Mouse (Mus musculus) erythroid progenitor cell, adult 5-6 weeks (primary cell): ENCODE results near the gene Itk. TPM values are rescaled to one million over a fixed set of nuclear protein-coding genes. Genes with fewer than 3 reads are reported as not detected.

Experiments
- ATAC-seq: replicated peaks from 2 replicates; pipeline ENCODE4 v1.8.0; 2016; ENCODE audit warnings: moderate number of reproducible peaks, mild to moderate bottlenecking, moderate TSS enrichment, inconsistent platforms; ENCODE audit not compliant: poor library complexity, low FRiP score, severe bottlenecking
- total RNA-seq, 2 experiments: library from RNA; stranded (forward) in 1 of 2; stranded (reverse) in 1 of 2; fragments of 150-400 nt in 1 of 2; fragments of 186-747, 209-891 nt in 1 of 2; gene quantifications; 2 replicates each; pipeline versions ENCODE4 v1.2.3 to v1.2.4; 2015 to 2017; ENCODE audit warnings: low replicate concordance in 2 of 2

Itk gene
- total RNA-seq, 2 experiments from 2014 or later = 2.9 to 5.0 TPM

DNA sequence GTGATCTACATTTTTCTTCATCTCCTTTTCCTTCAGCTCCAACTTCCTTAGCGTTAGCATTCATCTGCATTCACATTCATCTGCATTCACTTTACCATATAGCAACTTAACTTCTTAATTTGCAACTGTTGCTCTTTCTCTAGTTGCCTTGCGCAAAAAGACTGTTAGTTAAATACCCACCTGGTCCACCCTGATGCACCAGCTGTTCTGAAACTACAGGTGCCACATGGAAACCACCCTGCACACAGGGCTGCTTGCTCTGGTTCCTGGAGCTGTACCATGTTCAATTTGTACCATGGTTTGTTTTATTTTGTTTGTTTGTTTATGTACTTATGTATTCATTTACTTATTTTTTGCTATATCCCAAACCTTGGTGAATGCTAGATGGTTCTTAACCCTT, 6.4 kb upstream of the Itk start:
- no peak for ATAC-seq

DNA sequence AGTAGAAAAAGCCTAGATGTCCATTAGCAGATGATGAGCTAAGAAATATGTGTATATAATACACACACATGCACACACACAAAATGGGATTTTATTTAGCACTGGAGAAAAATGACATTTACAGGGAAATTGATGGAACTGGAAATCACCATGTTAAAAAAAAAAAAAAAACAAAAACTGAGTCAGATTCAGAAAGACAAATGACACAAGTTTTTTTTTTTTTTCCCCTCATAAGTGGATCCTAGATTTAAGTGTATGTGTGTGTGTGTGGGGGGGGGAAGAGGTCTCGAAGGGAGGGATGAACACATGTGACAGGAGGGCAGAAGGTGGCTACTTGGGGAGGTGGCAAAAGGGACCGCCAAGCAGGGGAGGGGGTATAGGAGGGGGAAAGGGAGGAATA, 5.8 kb upstream of the Itk start:
- ATAC-seq = no peak

DNA sequence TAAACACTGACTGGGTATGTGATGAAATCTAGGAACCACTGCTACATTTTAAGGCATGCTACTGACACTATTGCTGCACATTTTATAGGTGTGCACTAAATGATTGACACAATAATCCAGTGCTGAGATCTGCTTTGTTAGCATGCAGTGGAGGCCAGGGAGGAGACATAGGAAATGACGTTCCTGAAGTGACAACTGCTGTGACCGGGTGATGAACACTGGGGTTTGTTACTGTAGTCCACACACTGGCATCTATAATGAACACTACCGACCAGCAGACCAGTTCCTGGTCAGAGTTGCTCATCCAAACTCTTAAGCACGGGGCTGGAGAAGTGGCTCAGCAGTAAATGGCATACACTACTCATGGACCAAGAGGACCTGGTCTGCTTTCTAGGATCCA, 4.1 kb upstream of the Itk start:
- ATAC-seq = no peak

DNA sequence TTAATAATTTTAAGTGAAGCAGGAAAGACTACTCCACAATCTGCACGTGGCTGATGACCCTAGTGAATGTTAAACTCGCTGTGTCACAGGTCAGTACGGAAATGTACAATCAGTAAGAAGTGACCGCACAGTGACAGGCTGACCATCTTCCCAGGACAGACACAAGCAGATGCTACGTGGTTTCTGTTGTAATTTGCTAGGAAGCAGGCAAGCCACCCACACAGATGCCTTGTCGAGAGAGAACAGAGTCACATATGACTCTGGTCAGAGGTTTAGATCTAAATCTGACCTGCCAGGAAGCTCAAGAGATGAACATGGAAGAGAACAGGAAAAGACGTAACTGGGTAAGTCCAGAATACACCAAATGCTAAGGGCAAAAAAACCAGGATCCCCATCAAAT, 3.6 kb upstream of the Itk start:
- ATAC-seq = no peak

DNA sequence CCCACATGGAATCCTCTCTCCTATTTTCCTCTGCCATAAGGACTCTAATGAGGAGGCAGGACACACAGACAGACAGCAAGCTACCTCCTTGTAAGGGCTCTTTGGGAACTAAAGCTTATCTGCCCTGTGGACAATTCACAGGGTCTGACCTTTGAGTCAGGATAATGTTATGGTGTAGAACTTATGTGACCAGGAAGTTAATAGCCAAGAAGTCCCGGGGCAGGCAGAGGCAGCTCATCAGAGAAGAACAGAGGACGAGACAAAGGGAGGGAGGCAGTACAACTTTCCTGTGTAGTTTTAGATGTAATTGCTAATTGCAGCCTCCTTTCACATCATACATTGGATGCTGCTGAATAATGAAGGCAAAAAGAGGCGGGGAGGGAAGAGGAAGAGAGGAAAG, 1.3 kb upstream of the Itk start:
- ATAC-seq = no peak

DNA sequence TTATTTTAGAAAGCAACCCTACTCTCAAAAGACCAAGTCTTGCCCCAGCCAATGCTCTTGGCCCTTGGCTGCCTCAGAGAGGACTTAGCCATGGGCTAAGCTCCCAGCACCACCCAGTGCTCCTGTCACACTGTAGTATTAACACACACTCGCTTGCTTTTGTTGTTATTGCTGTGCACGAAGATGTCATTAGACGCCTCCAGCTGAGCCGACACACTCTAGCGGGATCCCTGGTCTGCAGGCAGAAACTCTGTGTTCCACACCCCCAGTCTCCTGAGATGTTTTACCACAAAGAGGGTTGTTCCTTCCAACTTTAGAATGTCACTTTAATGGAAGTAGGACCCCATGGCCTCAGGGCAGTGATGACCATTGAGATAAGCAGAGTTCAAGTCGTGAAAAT, 877 bp downstream of the Itk start:
- no peak for ATAC-seq

DNA sequence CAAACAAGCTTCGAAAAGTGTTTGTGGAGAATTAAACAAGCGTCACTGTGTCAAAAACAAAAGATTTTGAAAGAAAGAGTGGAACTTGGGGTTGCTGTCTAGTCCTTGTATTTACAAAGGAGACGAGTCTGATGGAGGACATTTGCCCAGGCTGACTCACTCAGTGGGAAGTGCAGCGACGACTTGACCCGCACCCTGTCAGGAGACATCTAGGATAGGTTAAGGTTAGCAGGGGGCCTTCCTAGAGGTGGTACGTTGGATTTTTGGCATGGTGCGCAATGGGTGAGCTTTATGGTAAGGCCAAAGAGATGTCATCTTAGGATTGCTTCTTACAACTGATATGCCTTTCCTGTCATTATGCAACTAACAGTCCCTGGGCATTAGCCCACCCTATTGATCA, 2.3 kb downstream of the Itk start:
- no peak for ATAC-seq

DNA sequence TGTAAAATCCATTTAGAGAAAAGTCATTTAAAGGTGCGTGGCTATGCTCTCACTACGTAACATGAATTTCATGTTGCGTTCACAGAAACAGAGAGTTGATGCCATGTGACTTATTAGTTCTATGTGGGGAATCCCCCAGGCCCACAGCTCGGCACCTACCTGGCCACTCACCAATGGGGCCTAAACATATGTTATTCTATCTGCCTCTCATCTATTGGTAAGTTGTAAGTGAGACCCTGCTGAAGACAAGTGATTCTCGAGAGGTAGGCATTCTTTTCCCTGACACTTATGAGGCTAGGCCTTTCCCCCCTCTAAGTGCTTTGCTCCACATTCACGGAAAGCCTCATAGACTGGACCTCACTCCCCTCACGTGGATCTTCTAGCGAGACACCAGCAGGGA, 2.8 kb downstream of the Itk start:
- no peak for ATAC-seq

DNA sequence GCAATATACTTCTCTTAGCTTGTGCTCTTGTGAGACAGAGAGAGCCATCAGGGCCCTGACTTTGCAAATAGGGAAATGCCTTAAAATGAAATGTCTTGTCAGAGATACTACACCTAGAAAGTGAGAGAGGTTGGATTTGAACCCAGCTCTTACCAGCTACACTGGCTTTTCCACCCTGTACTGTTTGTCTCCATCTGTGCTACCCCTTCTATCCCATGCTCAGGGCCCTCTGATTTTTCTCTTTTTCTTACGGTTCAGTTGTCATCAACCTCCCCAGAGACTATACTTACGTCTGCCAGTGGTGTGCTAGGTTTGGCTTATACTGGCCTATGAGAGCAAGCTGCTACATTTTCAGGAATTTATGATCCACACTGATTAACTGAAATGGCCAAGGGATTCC, 4.4 kb downstream of the Itk start:
- no peak for ATAC-seq

DNA sequence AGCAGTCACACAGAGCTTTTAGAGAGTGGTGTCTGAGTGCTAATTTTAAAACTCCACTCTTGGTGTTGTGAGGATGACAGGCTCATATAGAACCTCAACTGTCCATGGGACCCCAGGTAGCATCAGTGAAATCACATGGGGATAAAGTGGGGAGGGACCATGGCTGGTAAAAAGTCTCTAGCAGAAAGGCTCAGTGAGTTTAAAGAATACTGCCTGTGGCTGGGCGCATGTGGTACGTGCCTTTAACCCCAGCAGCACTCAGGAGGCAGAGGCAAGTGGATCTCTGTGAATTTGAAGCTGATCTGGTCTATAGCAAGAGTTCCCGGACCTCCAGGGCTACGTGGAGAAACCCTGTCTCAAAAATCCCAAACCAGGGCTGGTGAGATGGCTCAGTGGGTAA, 6.8 kb downstream of the Itk start:
- no peak for ATAC-seq

DNA sequence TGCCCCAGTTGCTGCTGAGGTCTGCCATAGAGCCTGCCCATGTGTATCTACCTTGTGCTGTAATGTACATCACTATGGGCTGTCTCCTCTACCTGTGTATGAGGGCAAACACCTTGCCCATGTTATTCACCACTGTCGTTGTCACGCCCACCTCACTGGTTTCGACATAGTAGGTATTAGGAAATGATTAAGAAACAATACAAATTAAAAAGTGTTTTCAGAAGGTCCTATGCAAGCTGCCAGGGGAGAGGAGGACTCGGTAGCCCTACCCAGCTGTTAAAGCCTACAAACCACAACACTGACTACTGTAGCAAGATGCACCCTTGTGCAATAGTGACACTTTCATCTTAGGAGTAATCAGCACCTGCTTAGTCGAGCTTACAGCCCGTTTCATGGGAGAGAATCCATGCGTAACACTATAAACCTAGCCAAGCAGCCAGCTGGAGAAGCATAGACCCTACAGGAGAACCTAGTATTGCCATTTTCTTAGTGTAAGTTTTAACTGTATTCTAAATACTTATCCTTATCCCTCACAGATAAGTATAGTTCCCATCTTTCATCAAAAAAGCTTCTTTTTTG, 9.1 kb downstream of the Itk start:
- no peak for ATAC-seq

DNA sequence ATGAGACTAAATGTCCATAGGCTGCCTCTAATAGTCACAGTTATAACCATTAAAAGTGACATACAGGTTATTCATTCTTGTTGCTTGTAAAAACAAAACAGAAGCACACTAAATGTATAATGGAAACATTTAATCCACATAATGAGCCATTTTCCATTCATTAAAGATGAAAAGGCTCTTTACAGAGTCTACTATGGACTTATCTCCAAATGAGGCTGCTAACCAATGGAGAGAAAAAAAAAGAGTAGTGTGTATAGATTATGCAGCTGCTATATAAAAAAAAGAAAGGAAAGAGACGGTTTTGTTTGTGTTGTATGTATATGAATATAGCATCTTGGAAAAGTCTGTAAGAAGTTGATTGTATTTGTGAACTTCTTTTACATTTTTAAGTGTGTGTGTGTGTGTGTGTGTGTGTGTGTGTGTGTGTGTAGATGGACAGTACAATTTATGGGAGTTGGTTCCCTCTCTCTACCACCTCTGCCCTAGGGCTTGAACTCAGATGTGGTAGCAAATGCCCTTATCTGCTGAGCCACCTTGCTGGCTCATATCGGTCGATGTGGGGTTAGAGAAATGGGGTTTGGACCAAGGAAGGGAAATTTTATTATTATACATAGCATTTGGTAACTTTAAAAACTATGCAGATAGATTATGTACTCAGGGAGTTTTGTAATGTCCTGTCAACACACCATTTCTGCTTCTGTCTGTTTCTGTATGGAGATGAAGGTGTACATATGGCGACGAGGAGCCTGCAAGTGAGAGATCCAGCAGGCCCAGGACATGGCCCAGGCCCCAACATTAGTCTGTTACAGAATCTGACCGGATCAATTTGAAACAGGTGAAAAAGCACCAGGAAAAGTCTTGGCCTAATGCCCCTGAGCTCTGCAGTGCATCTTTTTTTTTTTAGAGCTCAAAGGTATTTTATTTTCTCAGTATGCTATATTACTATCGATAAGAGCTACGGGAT, 11.2 kb downstream of the Itk start:
- peak; percentile 96 for ATAC-seq

DNA sequence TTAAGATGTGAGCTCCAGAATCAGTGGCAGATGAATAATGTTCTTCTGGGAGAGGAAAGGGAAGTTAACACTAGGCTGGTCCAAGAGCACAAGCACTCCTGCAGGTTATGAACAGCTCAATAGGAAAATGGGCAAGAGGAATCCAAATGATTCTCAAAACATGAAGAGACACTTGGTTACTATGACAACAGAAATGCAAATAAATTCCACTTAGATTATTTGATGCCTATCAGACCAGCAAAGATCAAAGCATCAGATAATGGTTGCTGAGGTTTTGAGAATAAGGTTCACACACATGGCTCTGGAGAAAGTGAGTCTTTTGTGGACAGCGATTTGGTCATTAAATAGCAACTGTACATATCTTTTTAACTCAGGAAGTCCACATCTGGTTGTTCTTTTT, 12.0 kb downstream of the Itk start:
- no peak for ATAC-seq

DNA sequence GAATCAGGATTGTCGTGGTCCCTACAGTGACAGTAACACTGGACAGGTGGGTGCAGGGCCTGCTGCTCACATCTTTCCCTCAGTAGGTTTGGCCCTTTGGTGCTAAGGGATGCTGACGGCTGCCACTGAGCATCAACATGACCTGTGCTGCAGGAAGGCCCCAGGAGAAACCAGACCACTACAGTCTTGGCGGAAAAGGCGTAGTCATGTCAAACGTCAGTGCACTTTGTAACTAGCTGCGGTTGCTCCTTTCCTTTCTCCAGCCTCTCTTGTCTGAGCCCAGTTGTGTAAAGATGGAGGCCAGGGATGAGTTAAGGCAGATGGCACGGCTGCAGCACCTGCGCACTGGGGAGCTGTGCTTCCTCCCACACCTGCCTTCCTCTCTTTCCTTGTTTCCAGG, 14.3 kb downstream of the Itk start:
- no peak for ATAC-seq

DNA sequence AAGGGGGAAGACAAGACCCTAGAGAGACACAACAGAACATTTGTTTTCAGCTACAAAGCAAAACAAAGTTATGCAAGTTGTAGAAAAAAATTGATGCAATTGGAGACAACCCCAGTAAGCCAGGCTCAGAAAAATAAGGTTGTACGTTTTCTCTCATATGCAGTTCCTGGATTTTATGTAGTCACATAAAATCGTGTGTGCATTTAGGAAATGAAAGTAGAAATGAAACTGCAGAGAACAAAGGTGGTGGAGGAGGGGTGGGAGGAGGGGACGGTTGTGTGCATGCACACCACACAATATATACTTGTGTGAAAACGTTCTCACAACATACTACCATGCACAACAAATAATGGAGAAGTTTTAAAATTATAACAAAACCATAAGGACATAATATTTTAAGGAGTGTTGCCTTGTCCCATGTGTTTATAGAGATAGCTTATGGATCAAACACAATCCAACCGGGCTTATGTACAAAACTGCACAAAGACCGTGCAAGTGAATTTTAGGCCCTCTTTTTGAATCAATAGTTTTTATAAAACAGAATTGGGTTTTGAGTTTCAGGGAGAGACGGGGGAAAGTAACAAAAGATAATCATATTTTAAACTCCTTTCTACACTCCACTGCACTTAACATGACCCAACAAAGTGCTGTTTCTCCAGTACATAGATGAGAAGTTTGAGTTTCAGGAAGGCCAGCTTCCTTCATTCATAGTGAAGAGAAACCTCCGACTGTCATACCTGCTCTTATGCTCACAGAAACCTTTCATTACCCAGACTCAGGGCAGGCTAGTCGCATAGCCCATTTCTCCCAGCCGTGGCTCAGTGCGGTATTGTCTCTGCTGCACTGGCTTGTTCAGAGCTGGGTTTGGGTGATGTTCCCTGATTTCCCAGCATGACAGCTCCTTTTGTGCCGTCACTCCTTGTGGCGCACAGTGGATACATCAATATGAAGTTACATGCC, 16.0 kb downstream of the Itk start:
- no peak for ATAC-seq

DNA sequence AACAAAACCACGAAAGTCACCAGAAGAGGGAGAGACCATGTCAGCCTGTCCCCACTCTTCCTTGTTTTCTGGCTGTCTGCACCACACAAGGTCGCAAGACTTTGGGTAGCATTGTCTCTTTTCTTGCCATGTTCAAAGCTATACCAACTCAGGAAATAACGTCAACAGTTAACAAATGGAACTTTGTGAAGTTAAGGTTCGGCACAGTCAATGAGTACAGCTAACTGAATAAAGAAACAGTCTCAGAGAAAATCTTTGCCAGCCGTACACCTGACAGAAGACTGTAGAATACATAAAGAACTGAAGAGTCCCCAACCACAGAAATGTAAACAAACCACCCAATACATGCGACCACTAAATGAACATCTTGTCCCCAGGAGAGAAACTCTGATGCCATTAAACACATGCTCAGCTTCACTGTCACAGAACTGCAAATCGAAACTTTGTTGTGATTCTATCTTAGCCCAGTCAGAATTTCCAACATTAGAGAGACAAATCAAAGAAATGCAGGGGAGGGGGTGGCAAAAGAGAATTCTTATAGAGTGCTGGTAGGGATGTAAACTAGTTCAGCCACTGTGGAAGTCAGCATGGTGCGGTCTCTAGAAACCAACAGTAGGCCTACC, 16.9 kb downstream of the Itk start:
- ATAC-seq = no peak

DNA sequence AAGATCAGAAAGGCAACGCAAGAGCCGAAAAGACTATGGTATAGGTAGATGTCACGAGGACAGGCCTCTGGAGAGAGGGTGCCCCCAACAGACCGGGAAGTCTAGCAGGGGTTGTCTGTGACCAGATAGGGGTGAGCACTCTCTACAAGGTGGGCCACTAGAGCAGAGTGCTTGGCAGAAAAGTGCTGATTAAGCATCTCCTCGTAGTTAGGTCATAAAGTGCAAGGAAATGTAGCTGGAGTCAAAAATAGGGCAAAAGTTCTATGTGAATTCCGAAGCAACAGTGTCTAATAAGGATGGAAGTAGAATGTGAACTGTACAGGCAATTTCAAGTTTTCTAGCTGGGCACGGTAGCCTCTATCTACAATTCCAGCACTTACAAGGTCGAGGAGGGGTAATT, 18.1 kb downstream of the Itk start:
- ATAC-seq = no peak

DNA sequence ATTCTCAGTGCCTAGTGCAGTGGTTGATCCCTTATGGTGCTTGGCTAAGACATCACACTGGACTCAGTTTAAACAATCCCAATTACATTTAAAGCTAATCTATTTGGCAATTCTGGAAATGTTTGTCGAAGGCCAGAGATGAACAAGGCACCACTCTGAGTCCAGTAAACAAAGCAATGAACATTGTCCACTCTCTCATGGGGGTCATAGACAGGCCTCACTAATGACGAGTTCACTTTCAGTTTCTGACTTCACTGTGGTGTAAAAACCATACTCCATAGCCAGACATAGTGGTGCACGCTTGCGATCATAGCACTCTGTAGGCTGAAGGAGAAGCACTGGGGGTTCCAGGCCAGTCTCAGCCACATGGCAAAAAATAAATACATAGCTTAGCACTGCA, 18.9 kb downstream of the Itk start:
- ATAC-seq = no peak

DNA sequence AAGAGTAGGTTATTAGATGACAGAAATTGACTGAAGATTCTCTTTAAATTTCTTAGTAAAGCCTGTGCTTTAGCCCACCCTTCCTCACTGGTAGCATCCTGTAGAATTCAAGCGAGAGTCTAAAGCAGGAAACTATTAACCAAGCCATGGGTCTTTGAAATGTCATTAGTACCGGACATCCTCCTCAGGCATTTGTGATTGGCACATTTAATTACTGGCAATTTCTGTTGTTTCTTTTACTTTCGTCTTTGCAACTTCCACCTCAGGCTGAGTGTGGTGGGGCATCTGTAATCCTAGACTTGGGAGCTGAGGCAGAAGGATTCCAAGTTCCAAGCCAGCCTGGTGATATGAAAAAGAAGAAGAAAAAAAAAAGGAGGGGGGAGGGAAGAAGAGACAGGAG, 23.0 kb downstream of the Itk start:
- no peak for ATAC-seq

DNA sequence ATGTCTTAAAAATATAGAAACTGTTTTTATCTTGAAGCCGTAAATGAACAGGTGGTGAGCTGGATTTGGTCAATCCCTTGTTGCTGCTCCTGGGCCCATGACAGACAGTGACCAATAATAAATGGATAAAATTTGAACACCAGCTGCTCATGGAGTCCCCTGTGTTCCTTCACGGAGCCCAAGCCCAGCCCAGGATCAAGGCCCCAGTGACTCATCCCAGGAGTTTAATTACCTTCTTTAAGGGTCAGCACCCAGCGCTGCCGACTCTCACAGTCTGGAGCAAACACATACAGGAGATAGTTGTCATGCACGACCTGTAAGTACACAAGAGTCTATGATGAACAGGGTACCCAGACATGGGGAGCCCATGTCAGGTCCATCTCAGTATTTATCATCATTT, 23.6 kb downstream of the Itk start:
- ATAC-seq = no peak
